In the genomic region with DNA sequence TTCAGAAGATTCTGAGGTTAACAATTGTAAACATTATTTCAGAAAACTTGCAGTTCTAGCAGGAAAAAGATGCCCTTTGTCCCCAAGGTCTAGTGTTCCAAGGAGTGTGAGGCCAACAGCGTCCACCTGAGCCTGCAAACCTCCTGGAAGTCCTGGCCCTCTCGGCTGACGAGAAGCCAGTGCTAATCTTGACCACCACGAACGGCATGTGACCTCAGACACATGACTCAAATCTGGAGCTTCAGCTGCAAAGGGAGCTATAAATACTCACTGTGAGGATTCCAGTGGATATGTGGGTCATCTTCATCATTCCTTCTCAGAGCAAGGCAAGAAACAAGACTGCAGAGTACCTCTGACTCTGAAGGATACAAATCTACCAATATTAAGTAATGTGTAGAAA, we compare ENCODE assay signal across 17 mouse cellular contexts. TPM values are rescaled to one million over a fixed set of nuclear protein-coding genes. Genes with fewer than 3 reads are reported as not detected.
DNase-seq lines count a peak whose midpoint lies in the region; ATAC-seq and TF ChIP-seq lines count a peak whose summit lies in the region.
"Had no signal": no experiment of that assay in that cellular context is flagged by ENCODE, and none has a peak within 500 bp of the region (broad histone marks: within the 10 kb centered on the region; RNA-seq: fewer than 3 reads in every experiment).

No protein-coding gene starts in this region.

- H3K4me2 ChIP-seq in heart, embryonic 16.5 days (ENCODE audit: low read depth, low read length), result no peak overlapping the region
- H3K4me2 ChIP-seq in kidney, embryonic 16.5 days (replicated peaks; ENCODE audit: low read depth, low read length), result no peak overlapping the region
- H3K4me2 ChIP-seq in stomach, postnatal 0 days (replicated peaks; ENCODE audit: low read depth), result no peak overlapping the region
- H3K4me2 ChIP-seq: embryonic facial prominence, embryonic 12.5 days; forebrain, embryonic 12.5 days; hindbrain, embryonic 12.5 days; limb, embryonic 15.5 days; neural tube, embryonic 15.5 days had no signal

- no peak for ATAC-seq in cerebellum, adult (ENCODE audit: insufficient number of reproducible peaks, low FRiP score, low TSS enrichment)
- ATAC-seq in heart, embryonic 16.5 days (replicated peaks; ENCODE audit: extremely low read depth, insufficient read depth, low FRiP score), result peak; percentile 59; the same call in 1 of the 2 replicates
- no peak for ATAC-seq in kidney, embryonic 16.5 days (ENCODE audit: low FRiP score, low TSS enrichment)
- ATAC-seq in stomach, postnatal 0 days (ENCODE audit: low FRiP score, low TSS enrichment), result no peak
- ATAC-seq: midbrain, embryonic 16.5 days had no signal

- no peak for TF ChIP-seq CTCF in stomach, postnatal 0 days (IDR thresholded peaks at IDR 0.05; ENCODE audit: low read depth)

- 37% methylated on average over 5 of the region's 5 CpGs for WGBS in heart, embryonic 16.5 days
- WGBS in kidney, embryonic 16.5 days, result 69% methylated on average over 5 of the region's 5 CpGs
- 70% methylated on average over 5 of the region's 5 CpGs for WGBS in stomach, postnatal 0 days

- peaks cover 13% of the 10 kb centered on the region for H3K4me1 ChIP-seq in heart, embryonic 16.5 days (ENCODE audit: control insufficient read depth, insufficient read depth, low read length)
- H3K4me1 ChIP-seq in kidney, embryonic 16.5 days (ENCODE audit: insufficient read depth, low read length), result 0 out of 2 replicates have a peak, but pooled peaks cover 4% of the 10 kb centered on the region
- H3K4me1 ChIP-seq in stomach, postnatal 0 days (replicated peaks; ENCODE audit: control insufficient read depth, insufficient read depth), result no peaks in the 10 kb centered on the region
- H3K4me1 ChIP-seq: embryonic facial prominence, embryonic 12.5 days; forebrain, embryonic 12.5 days; hindbrain, embryonic 12.5 days; limb, embryonic 15.5 days; neural tube, embryonic 15.5 days had no signal

- no peaks in the 10 kb centered on the region for H3K9me3 ChIP-seq in heart, embryonic 16.5 days (replicated peaks; ENCODE audit: control insufficient read depth, low read length)
- H3K9me3 ChIP-seq in kidney, embryonic 16.5 days (ENCODE audit: low read length), result no peaks in the 10 kb centered on the region
- no peaks in the 10 kb centered on the region for H3K9me3 ChIP-seq in stomach, postnatal 0 days (ENCODE audit: control insufficient read depth, low read length)
- H3K9me3 ChIP-seq: embryonic facial prominence, embryonic 12.5 days; forebrain, embryonic 12.5 days; hindbrain, embryonic 12.5 days; limb, embryonic 15.5 days; neural tube, embryonic 15.5 days had no signal

- no peak for TF ChIP-seq EP300 in stomach, postnatal 0 days (optimal IDR thresholded peaks at IDR 0.05)

- DNase-seq in cerebellum, postnatal 25 days, result peak; percentile 36 to 54
- DNase-seq in NIH3T3 (ENCODE audit: low read depth), result peak; percentile 29
- DNase-seq in testis, postnatal 10 days (ENCODE audit: low spot score), result no peak
- no peak for DNase-seq in Muller cell, postnatal 12 days (ENCODE audit: inconsistent ontology term)
- no peak for DNase-seq in stomach, postnatal 0 days (ENCODE audit: low spot score)
- DNase-seq: cerebellum, adult 11-12 months; layer of hippocampus, adult 9-11 months; lung, postnatal 14 days had no signal

- peaks cover 13% of the 10 kb centered on the region for H3K36me3 ChIP-seq in heart, embryonic 16.5 days (ENCODE audit: control insufficient read depth, insufficient read depth)
- H3K36me3 ChIP-seq in kidney, embryonic 16.5 days (ENCODE audit: insufficient read depth, low read length), result peaks cover 11% of the 10 kb centered on the region; the same call in 1 of the 2 replicates
- 0 out of 2 replicates have a peak, but pooled peaks cover 3% of the 10 kb centered on the region for H3K36me3 ChIP-seq in stomach, postnatal 0 days (ENCODE audit: control insufficient read depth, insufficient read depth, low read length)

- peak overlapping the region; percentile 70 for H3K27ac ChIP-seq in heart, embryonic 16.5 days (ENCODE audit: low read length)
- peak overlapping the region; percentile 31; the same call in 1 of the 2 replicates for H3K27ac ChIP-seq in kidney, embryonic 16.5 days (ENCODE audit: low read length)
- H3K27ac ChIP-seq in stomach, postnatal 0 days (replicated peaks), result no peak overlapping the region
- H3K27ac ChIP-seq: embryonic facial prominence, embryonic 12.5 days; forebrain, embryonic 12.5 days; hindbrain, embryonic 12.5 days; limb, embryonic 15.5 days; neural tube, embryonic 15.5 days had no signal

- H3K4me3 ChIP-seq in heart, embryonic 16.5 days (ENCODE audit: low read length), result no peak overlapping the region
- no peak overlapping the region for H3K4me3 ChIP-seq in kidney, embryonic 16.5 days (ENCODE audit: low read length)
- no peak overlapping the region for H3K4me3 ChIP-seq in stomach, postnatal 0 days (ENCODE audit: low read depth, low read length)
- H3K4me3 ChIP-seq: embryonic facial prominence, embryonic 12.5 days; forebrain, embryonic 12.5 days; hindbrain, embryonic 12.5 days; limb, embryonic 15.5 days; neural tube, embryonic 15.5 days had no signal

- H3K9ac ChIP-seq in heart, embryonic 16.5 days (ENCODE audit: low read length), result no peak overlapping the region
- no peak overlapping the region for H3K9ac ChIP-seq in kidney, embryonic 16.5 days (replicated peaks; ENCODE audit: low read length)
- H3K9ac ChIP-seq in stomach, postnatal 0 days (ENCODE audit: low read length), result no peak overlapping the region
- H3K9ac ChIP-seq: embryonic facial prominence, embryonic 12.5 days; forebrain, embryonic 12.5 days; hindbrain, embryonic 12.5 days; limb, embryonic 15.5 days; neural tube, embryonic 15.5 days had no signal

- H3K27me3 ChIP-seq in heart, embryonic 16.5 days (ENCODE audit: control insufficient read depth, insufficient read depth, low read length), result no peaks in the 10 kb centered on the region
- no peaks in the 10 kb centered on the region for H3K27me3 ChIP-seq in kidney, embryonic 16.5 days (ENCODE audit: insufficient read depth, low read length)
- no peaks in the 10 kb centered on the region for H3K27me3 ChIP-seq in stomach, postnatal 0 days (ENCODE audit: control insufficient read depth, insufficient read depth, low read length)
- H3K27me3 ChIP-seq: embryonic facial prominence, embryonic 12.5 days; forebrain, embryonic 12.5 days; hindbrain, embryonic 12.5 days; limb, embryonic 15.5 days; neural tube, embryonic 15.5 days had no signal

RNA-seq across cellular contexts. Expression of a gene that starts 32.4 kb away (rescaled TPM):
- polyA plus RNA-seq in heart, embryonic 16.5 days (2015; fragmentation: Nextera tagmentation; extraction: Ambion mirVana), result 12.0 and 14.5 TPM in 2 replicates
- polyA plus RNA-seq in kidney, embryonic 16.5 days (2015; fragmentation: Nextera tagmentation; extraction: Ambion mirVana), result 26.0 and 30.7 TPM in 2 replicates
- 12.5 and 13.7 TPM in 2 replicates for polyA plus RNA-seq in stomach, postnatal 0 days (2015; fragmentation: Nextera tagmentation; extraction: Ambion mirVana)

RNA-seq across cellular contexts. Expression of a gene that starts 51.4 kb away (rescaled TPM):
- polyA plus RNA-seq in heart, embryonic 16.5 days (2015; fragmentation: Nextera tagmentation; extraction: Ambion mirVana), result 8.2 and 13.6 TPM in 2 replicates
- 30.7 and 41.0 TPM in 2 replicates for polyA plus RNA-seq in kidney, embryonic 16.5 days (2015; fragmentation: Nextera tagmentation; extraction: Ambion mirVana)
- 4.5 and 5.1 TPM in 2 replicates for polyA plus RNA-seq in stomach, postnatal 0 days (2015; fragmentation: Nextera tagmentation; extraction: Ambion mirVana)

Comparison
In these comparisons a context has a peak if more than half of its experiments do, and no peak if none do; other contexts are left out.
1. DNase-seq: peak in cerebellum, postnatal 25 days (2 of 2) and NIH3T3 (single experiment); none in testis, postnatal 10 days (single experiment), Muller cell, postnatal 12 days (single experiment) and stomach, postnatal 0 days (single experiment).